Mouse (Mus musculus) limb, embryonic 11.5 days (tissue): ENCODE measurements at regions not wholly inside any gene's neighbourhood (a gene's known extent, or its start where the extent isn't known, plus 50 kb on each side); places are given as distances from the start of the nearest gene placed in this dataset.
"Not testable (repeated sequence)": the region's sequence is repeated elsewhere in the genome, so short reads cannot be mapped to it uniquely, and the experiment has no call there.

Experiments used
- ATAC-seq: fragments of 200-750 bp; cut with Nextera tagmentation; 2 replicates; pipeline ENCODE4 v1.8.0; 2017; ENCODE audit warnings: low read depth; ENCODE audit not compliant: insufficient number of reproducible peaks, low FRiP score, low TSS enrichment
- DNase-seq: peaks from one replicate; pipeline ENCODE4 v3.0.0-alpha.2; 2015; ENCODE audit warnings: low spot score
- H3K27ac ChIP-seq: fragments of 300-500 bp; sonication (generic); replicated peaks from 2 replicates; pipeline ENCODE4 v1.5.1; 2014; ENCODE audit warnings: low read depth, mild to moderate bottlenecking, low read length
- H3K27me3 ChIP-seq: fragments of 300-500 bp; sonication (generic); 2 replicates; pipeline ENCODE4 v1.6.1; 2014; ENCODE audit warnings: mild to moderate bottlenecking, low read length, mixed read lengths; ENCODE audit not compliant: control insufficient read depth, insufficient read depth
- H3K36me3 ChIP-seq: fragments of 300-500 bp; sonication (generic); 2 replicates; pipeline ENCODE4 v1.6.1; 2014; ENCODE audit warnings: mild to moderate bottlenecking, low read length, moderate library complexity, mixed read lengths; ENCODE audit not compliant: control insufficient read depth, insufficient read depth
- H3K4me1 ChIP-seq: fragments of 300-500 bp; sonication (generic); 2 replicates; pipeline ENCODE4 v1.6.1; 2014; ENCODE audit warnings: low read length, mixed read lengths; ENCODE audit not compliant: control insufficient read depth, insufficient read depth
- H3K4me2 ChIP-seq: fragments of 300-500 bp; sonication (generic); 2 replicates; pipeline ENCODE4 v1.6.1; 2014; ENCODE audit warnings: low read depth, mild to moderate bottlenecking, moderate library complexity; ENCODE audit not compliant: severe bottlenecking
- H3K4me3 ChIP-seq: fragments of 300-500 bp; sonication (generic); 2 replicates; pipeline ENCODE4 v1.5.1; 2014; ENCODE audit warnings: low read depth, low read length
- H3K9ac ChIP-seq: fragments of 300-500 bp; sonication (generic); 2 replicates; pipeline ENCODE4 v1.6.1; 2014; ENCODE audit warnings: mild to moderate bottlenecking, low read length
- H3K9me3 ChIP-seq: fragments of 300-500 bp; sonication (generic); 2 replicates; pipeline ENCODE4 v1.6.1; 2016; ENCODE audit warnings: low read length; ENCODE audit not compliant: control insufficient read depth
- WGBS: fragments of 180-500 bp; shearing (Covaris S2); extraction: QIAGEN DNeasy Blood & Tissue Kit; methylation state at CpG from one replicate; pipeline ENCODE4 v1.1.7; 2014; 5-methylcytosine and 5-hydroxymethylcytosine counted together

DNA sequence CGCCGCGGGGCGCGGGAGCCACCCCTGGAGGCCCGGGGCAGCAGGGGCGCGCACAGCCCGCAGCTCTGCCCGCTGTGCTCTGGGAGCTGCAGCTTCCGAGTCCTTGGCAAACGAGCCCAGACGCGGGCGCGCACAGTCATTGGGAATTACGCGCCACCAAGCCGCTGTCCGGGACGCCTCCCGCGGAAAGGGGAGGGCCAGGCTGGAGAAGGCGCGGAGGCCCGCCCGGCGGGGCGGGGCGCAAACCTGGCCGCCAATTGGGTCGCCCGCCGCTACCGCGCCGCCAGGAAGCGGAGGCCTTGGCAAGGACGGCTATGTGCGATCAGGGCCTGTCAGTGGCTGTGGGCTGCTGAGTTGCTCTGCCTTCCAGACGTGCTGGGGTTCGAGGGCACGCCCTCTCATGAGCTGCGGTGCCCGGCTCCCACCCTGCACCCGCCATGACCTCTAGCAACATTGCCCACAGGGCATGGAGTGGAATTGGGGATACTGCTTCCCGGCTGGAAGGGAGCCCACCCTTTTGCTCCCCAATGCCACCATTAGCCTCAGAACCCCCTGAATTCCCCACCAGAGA lies 739.1 kb upstream of the Ywhaq start:
- not testable (repeated sequence) for H3K9ac ChIP-seq, H3K36me3 ChIP-seq, H3K4me1 ChIP-seq, H3K9me3 ChIP-seq, H3K4me2 ChIP-seq, H3K27ac ChIP-seq, ATAC-seq, H3K27me3 ChIP-seq
- DNase-seq: peak; percentile 36
- WGBS: 5% methylated on average over 24 of the region's 47 CpGs
- H3K4me3 ChIP-seq: peak overlapping the region; percentile 15; the same call in 1 of the 2 replicates

DNA sequence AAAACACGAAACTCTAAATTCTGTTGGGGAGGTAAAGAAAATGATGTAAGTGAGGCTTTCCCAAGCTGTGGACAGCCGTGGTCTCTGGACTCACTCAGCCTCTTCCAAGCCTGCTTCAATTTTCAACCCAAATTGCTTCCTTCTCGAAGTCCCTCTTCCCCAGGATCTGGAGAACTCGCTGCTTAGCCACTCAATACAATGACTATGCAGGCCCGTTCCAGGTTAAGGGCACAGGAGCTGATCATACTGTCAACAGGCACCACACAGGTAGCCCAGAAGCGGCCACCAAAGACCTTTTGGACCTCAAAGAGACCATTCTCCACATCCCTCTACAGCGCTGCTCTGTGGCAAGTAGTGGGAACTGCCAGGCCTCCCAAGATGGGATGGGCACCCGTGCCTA lies 737.9 kb upstream of the Ywhaq start:
- not testable (repeated sequence) for H3K36me3 ChIP-seq, H3K4me2 ChIP-seq, H3K4me3 ChIP-seq, H3K9ac ChIP-seq, H3K4me1 ChIP-seq, DNase-seq, H3K27ac ChIP-seq, ATAC-seq, H3K27me3 ChIP-seq, H3K9me3 ChIP-seq
- WGBS: 92% methylated on average over 4 of the region's 8 CpGs
